Mouse (Mus musculus) intestine, postnatal 0 days (tissue): Measurements from ENCODE around the gene Akr1a1. TPM values are rescaled to one million over a fixed set of nuclear protein-coding genes. Genes with fewer than 3 reads are reported as not detected.
"Not testable (repeated sequence)": the region's sequence is repeated elsewhere in the genome, so short reads cannot be mapped to it uniquely, and the experiment has no call there.

Experiments
- ATAC-seq: fragments of 200-750 bp; cut with Nextera tagmentation; 2 replicates; pipeline ENCODE4 v1.8.0; 2017; ENCODE audit warnings: mild to moderate bottlenecking, moderate TSS enrichment, moderate library complexity
- H3K27ac ChIP-seq: fragments of 300-500 bp; sonication (generic); 2 replicates; pipeline ENCODE4 v1.5.1; 2014; ENCODE audit warnings: mild to moderate bottlenecking, low read depth, low read length, moderate library complexity
- H3K27me3 ChIP-seq: fragments of 300-500 bp; sonication (generic); replicated peaks from 2 replicates; pipeline ENCODE4 v1.6.1; 2014; ENCODE audit warnings: low read length, mixed read lengths; ENCODE audit not compliant: control insufficient read depth, insufficient read depth
- H3K36me3 ChIP-seq: fragments of 300-500 bp; sonication (generic); 2 replicates; pipeline ENCODE4 v1.6.1; 2014; ENCODE audit warnings: mild to moderate bottlenecking, moderate library complexity; ENCODE audit not compliant: control insufficient read depth, insufficient read depth
- H3K4me1 ChIP-seq: fragments of 300-500 bp; sonication (generic); replicated peaks from 2 replicates; pipeline ENCODE4 v1.6.1; 2014; ENCODE audit warnings: antibody characterized with exemption, low read length, mixed read lengths; ENCODE audit not compliant: control insufficient read depth, insufficient read depth
- H3K4me2 ChIP-seq: fragments of 300-500 bp; sonication (generic); replicated peaks from 2 replicates; pipeline ENCODE4 v1.6.1; 2014; ENCODE audit warnings: low read depth, mild to moderate bottlenecking, moderate library complexity
- H3K4me3 ChIP-seq: fragments of 300-500 bp; sonication (generic); 2 replicates; pipeline ENCODE4 v1.5.1; 2014; ENCODE audit warnings: low read depth, low read length
- H3K9ac ChIP-seq: fragments of 300-500 bp; sonication (generic); 2 replicates; pipeline ENCODE4 v1.6.1; 2014; ENCODE audit warnings: mild to moderate bottlenecking, low read depth, low read length
- H3K9me3 ChIP-seq: fragments of 300-500 bp; sonication (generic); 2 replicates; pipeline ENCODE4 v1.6.1; 2016; ENCODE audit warnings: mixed run types; ENCODE audit not compliant: control insufficient read depth
- CTCF ChIP-seq: sonication (generic); IDR thresholded peaks from 2 replicates; pipeline ENCODE4 v1.5.1; 2016; ENCODE audit warnings: low read depth, mild to moderate bottlenecking, control low read depth, antibody characterized with exemption, moderate library complexity
- WGBS: fragments of 180-500 bp; shearing (Covaris S2); extraction: QIAGEN DNeasy Blood & Tissue Kit; methylation state at CpG from one replicate; pipeline ENCODE4 v1.1.7; 2014; 5-methylcytosine and 5-hydroxymethylcytosine counted together
- polyA plus RNA-seq: library from polyadenylated mRNA; unstranded; fragments of >200 nt; fragmentation: Nextera tagmentation; extraction: Ambion mirVana; gene quantifications from 2 replicates; pipeline ENCODE4 v1.2.1, GENCODE M21; 2015

Akr1a1 gene
- polyA plus RNA-seq, 1 experiment from 2014 or later: 860 TPM

- no peak for TF ChIP-seq CTCF
- no peak for ATAC-seq
- WGBS: 77% methylated on average over 1 of the region's 1 CpGs
Measured at GRCm38 (mm10) chr4:116677808-116678207, 26.3 kb upstream of the Akr1a1 start.

GRCm38 (mm10) chr4:116676027-116676426 is 24.5 kb upstream of the Akr1a1 start:
- 69% methylated on average over 3 of the region's 3 CpGs for WGBS
- TF ChIP-seq CTCF: no peak

More at GRCm38 (mm10) chr4:116677808-116678207, 26.3 kb upstream of the Akr1a1 start:
- Histone ChIP-seq H3K27me3 (no peaks in the 10 kb centered on the region), H3K4me1 (0 out of 2 replicates have a peak, but pooled peaks cover 6% of the 10 kb centered on the region), H3K4me3 (no peak overlapping the region), H3K9ac (no peak overlapping the region), H3K36me3 (no peaks in the 10 kb centered on the region), H3K4me2 (no peak overlapping the region), H3K27ac (no peak overlapping the region), H3K9me3 (no peaks in the 10 kb centered on the region)

DNA sequence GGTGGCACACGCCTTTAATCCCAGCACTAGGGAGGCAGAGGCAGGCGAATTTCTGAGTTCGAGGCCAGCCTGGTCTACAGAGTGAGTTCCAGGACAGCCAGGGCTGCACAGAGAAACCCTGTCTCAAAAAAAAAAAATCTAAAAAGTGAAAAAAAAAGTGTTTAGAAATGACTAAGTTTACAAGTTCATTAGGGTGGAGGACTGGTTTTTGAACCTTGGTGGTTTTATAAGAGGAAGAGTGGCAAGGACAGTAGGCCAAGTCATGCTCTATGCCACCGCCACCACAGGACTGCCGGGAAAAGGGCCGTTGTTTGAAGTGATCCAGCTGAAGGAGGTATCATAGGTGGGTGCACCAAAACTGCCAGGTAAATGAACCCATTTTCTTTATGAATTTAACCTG is 23.3 kb upstream of the Akr1a1 start:
- H3K9me3 ChIP-seq, H3K27me3 ChIP-seq, H3K4me2 ChIP-seq, H3K9ac ChIP-seq, ATAC-seq, H3K4me3 ChIP-seq, H3K36me3 ChIP-seq, H3K27ac ChIP-seq, H3K4me1 ChIP-seq: not testable (repeated sequence)
- 85% methylated on average over 6 of the region's 6 CpGs for WGBS

More at GRCm38 (mm10) chr4:116676027-116676426, 24.5 kb upstream of the Akr1a1 start:
- Histone ChIP-seq H3K36me3 (no peaks in the 10 kb centered on the region), H3K27ac (no peak overlapping the region), H3K4me2 (no peak overlapping the region), H3K4me1 (0 out of 2 replicates have a peak, but pooled peaks cover 6% of the 10 kb centered on the region), H3K9ac (no peak overlapping the region), H3K27me3 (no peaks in the 10 kb centered on the region), H3K9me3 (no peaks in the 10 kb centered on the region), H3K4me3 (no peak overlapping the region)
- ATAC-seq: no peak

DNA sequence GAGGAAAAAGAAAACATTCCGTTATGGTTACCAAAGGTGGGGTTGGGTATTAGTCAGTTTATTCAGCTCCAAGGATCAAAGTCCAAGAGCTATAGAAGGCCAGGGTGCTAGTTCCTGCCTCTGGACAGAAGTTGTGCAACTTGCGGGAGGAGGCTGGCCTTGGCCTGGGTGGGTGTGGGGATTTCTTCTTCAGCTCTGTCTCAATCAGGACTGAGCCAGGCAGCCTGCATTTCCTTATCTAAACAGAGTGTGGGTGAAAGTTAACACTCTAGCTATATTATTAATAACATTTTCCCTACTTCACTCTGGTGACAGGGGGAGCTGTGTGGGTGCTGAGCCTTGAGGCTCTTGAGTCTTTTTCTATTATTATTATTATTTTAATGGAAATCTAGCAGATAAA is 21.3 kb upstream of the Akr1a1 start:
- Histone ChIP-seq H3K36me3 (no peaks in the 10 kb centered on the region), H3K9ac (no peak overlapping the region), H3K4me2 (no peak overlapping the region; the same call in 1 of the 2 replicates), H3K4me1 (0 out of 2 replicates have a peak, but pooled peaks cover 9% of the 10 kb centered on the region), H3K4me3 (no peak overlapping the region), H3K27ac (0 out of 2 replicates have a peak overlapping the region, but pooled peaks have one; percentile 23), H3K9me3 (no peaks in the 10 kb centered on the region), H3K27me3 (no peaks in the 10 kb centered on the region)
- peak; percentile 99 for ATAC-seq
- peak; percentile 44 for TF ChIP-seq CTCF
- WGBS: 18% methylated on average over 2 of the region's 2 CpGs

DNA sequence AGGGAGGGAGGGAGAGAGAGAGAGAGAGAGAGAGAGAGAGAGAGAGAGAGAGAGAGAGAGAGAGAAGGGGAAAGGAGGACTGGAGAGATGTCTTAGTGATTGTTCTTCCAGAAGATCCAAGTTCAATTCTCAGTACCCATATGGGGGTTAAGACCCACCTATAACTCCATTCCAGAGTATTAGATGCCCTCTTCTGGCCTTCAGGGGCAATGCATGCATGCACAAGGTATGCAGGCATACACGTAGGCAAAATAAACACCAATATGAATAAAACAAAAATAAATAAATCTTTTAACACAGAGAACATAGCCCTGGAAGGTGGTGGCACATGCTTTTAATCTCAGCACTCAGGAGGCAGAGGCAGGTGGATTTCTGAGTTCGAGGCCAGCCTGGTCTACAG is 17.8 kb upstream of the Akr1a1 start:
- H3K9me3 ChIP-seq: no peaks in the 10 kb centered on the region
- H3K9ac ChIP-seq: no peak overlapping the region
- H3K27ac ChIP-seq: no peak overlapping the region
- 69% methylated on average over 2 of the region's 2 CpGs for WGBS
- peak; percentile 62 for TF ChIP-seq CTCF
- ATAC-seq: no peak
- no peaks in the 10 kb centered on the region for H3K27me3 ChIP-seq
- H3K4me2 ChIP-seq: no peak overlapping the region
- H3K36me3 ChIP-seq: no peaks in the 10 kb centered on the region
- H3K4me3 ChIP-seq: no peak overlapping the region
- H3K4me1 ChIP-seq: 0 out of 2 replicates have a peak, but pooled peaks cover 9% of the 10 kb centered on the region

DNA sequence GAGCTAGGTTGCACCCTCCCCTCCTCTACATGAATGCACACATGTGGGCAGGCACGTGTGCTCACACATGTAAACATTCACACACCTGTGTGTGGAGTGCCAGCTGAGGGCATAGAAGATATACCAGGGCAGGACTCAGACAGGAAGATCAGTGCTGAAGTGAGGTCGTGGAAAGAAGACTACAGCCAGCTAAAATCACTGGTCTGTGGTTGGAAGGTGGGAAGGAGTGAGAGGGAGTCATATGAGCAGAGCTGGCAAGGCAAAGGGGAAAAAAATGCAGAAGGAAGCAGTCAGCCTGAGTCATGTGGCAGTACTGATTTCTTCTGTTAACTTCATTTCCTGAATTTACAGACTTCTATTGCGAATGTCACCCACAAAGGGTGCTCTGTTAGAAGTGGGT is 16.7 kb upstream of the Akr1a1 start:
- WGBS: 33% methylated on average over 3 of the region's 3 CpGs
- H3K9ac ChIP-seq: 0 out of 2 replicates have a peak overlapping the region, but pooled peaks have one; percentile 17
- H3K4me2 ChIP-seq: no peak overlapping the region
- no peaks in the 10 kb centered on the region for H3K9me3 ChIP-seq
- H3K4me3 ChIP-seq: no peak overlapping the region
- H3K27ac ChIP-seq: no peak overlapping the region
- H3K4me1 ChIP-seq: 0 out of 2 replicates have a peak, but pooled peaks cover 5% of the 10 kb centered on the region
- H3K27me3 ChIP-seq: no peaks in the 10 kb centered on the region
- H3K36me3 ChIP-seq: no peaks in the 10 kb centered on the region
- TF ChIP-seq CTCF: no peak
- ATAC-seq: no peak

- TF ChIP-seq CTCF: no peak
- H3K9ac ChIP-seq: no peak overlapping the region
- no peak for ATAC-seq
- no peaks in the 10 kb centered on the region for H3K27me3 ChIP-seq
- 0 out of 2 replicates have a peak, but pooled peaks cover 3% of the 10 kb centered on the region for H3K4me1 ChIP-seq
- H3K4me2 ChIP-seq: no peak overlapping the region
- no peaks in the 10 kb centered on the region for H3K9me3 ChIP-seq
- H3K4me3 ChIP-seq: no peak overlapping the region
- H3K27ac ChIP-seq: no peak overlapping the region
- no peaks in the 10 kb centered on the region for H3K36me3 ChIP-seq
- whole genome bisulfite sequencing: 60% methylated on average over 4 of the region's 4 CpGs
Measured at GRCm38 (mm10) chr4:116666625-116667024, 15.1 kb upstream of the Akr1a1 start.
